Mouse (Mus musculus): Measurements from ENCODE around the gene Castor2. TPM values are rescaled to one million over a fixed set of nuclear protein-coding genes. Genes with fewer than 3 reads are reported as not detected.
A peak's percentile ranks its signal among the peaks of the same experiment; 100 is the strongest.

Castor2 gene
- total RNA-seq (2021), result 11.2 and 12.9 TPM in 2 replicates
- long read RNA-seq, experiment 1, full-length matches to known transcripts, result 3 of 11 reads
- long read RNA-seq, experiment 1, partial matches to known transcripts, result 1 of 11 reads
- long read RNA-seq, experiment 1, other reads (novel, unspliced or antisense), result 7 of 11 reads
- long read RNA-seq, experiment 2, full-length matches to known transcripts, result 2 of 8 reads
- long read RNA-seq, experiment 2, partial matches to known transcripts, result 1 of 8 reads
- long read RNA-seq, experiment 2, other reads (novel, unspliced or antisense), result 5 of 8 reads

GRCm38 (mm10) chr5:134099496-134100211, at the start of gene Castor2:
Gene Castor2, plus strand, starts transcription at chr5:134099711.
- peak; percentile 97 for DNase-seq

GRCm38 (mm10) chr5:134050711-134051110, 48.8 kb upstream of the Castor2 start:
- no peak for DNase-seq

- no peak for DNase-seq
Measured at GRCm38 (mm10) chr5:134052614-134053013, 46.9 kb upstream of the Castor2 start.

DNA sequence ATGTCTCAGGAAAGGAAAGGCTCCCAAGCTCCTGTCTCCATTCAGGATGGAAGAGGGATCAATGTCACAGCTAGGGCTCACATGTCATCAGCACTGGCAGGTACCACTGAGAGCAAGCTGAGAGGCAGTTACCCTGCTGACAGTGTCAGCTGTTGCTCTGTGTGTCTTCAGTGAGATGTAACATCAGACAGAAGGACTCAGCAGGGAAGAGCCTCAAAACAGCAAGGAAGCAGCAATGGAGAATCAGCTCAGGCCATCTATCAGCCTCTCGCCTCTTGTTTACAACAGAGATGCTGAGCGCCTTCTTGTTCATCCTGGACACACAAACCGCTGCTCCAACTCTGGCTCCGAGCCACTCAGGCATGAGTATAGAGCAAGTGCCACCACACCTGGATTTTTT, 45.0 kb upstream of the Castor2 start:
- DNase-seq, result no peak

DNA sequence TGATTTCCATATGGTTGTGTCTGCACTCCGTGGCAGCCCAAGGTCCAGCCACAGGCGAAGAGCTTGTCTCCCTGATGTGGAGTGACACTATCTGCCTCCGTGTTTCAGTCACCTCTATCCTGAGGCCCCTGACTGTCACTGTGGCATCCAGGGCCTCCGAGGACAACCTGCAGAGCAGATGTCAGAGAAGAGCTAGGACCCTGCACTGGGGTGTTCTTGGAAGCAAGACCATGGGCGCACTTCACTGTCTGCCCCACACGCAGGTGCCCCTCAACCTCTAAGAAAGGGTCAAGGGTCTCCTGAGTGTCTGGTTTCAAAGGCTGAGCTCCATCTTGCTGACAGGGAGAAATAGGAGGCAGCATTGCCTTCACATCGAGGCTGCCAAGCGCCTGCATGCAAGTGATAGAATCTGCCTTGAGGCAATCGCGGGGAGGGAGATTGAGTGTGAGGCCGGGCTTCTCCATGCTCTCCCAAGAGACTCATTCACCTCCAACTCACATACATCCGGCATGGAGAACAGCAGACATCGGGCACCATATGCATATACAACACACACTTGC, 40.6 kb upstream of the Castor2 start:
- no peak for DNase-seq

GRCm38 (mm10) chr5:134063362-134064064, 36.0 kb upstream of the Castor2 start:
- peak; percentile 90 for DNase-seq

- no peak for DNase-seq
Measured at GRCm38 (mm10) chr5:134066261-134066660, 33.2 kb upstream of the Castor2 start.

- no peak for DNase-seq
Measured at GRCm38 (mm10) chr5:134067924-134068323, 31.6 kb upstream of the Castor2 start.

DNA sequence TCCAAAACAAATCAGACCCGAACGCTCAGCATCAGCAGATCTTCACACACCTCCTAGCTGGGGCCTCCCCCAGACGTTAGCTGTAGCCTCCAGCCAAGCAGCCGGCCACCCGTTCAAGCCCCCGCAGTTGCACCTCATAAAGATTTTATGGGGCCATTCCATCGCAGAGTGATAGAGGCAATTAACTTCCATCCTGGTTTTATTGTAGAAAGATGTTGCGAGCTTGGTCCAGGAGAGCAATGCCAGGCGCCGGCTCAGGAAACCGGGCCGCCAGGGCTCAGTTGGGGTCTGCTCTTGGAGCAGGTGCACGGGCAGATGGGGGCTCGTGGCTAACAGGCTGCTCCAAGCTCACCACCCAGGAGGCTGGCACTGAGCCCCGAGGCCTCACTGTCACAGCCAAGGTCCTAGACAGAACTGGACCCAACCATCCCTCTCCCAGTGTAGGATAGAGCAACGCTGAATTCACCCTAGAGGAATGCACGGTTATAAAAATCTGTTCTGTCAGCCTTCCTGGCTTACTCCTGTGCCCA, 25.9 kb upstream of the Castor2 start:
- no peak for DNase-seq

DNA sequence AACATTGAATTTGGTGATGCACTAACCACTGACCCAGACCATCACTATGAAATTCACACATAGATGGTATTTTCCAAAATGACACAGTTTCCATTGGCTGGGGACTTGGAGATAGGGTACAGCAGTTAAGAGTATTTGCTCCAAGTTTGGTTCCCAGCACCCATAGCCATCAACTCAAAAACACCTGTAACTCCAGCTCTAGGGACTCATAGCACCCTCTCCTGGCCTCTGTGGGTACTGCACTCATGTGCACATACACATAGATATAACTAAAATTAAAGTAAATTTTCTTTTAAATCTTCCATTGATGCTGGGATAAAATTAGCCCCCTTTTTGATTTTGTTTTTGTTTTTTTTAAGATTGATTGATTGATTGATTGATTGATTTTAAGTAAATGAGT, 25.1 kb upstream of the Castor2 start:
- no peak for DNase-seq

DNA sequence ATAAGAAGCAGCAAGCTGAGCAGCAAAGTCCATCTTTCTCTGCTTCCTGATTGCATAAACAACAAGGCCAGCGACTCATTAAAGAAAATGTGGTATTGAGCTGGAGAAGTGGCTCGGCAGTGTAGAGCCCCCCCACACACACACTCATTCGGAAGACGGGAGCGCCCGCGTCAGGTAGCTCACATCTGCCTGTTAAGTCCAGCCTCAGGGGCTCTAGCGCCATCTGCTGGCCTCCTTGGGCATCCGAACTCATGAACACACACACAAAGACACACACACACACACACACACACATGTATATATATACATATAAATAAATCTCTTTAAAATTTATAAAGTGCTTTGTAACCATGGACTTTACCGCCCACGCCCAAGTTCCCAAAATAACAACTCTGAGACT, 23.3 kb upstream of the Castor2 start:
- DNase-seq, result no peak

GRCm38 (mm10) chr5:134080685-134081548, 18.6 kb upstream of the Castor2 start:
- peak; percentile 41 for DNase-seq

- DNase-seq, result peak; percentile 30
Measured at GRCm38 (mm10) chr5:134085227-134085626, 14.3 kb upstream of the Castor2 start.

- no peak for DNase-seq
Measured at GRCm38 (mm10) chr5:134085887-134086639, 13.4 kb upstream of the Castor2 start.

DNA sequence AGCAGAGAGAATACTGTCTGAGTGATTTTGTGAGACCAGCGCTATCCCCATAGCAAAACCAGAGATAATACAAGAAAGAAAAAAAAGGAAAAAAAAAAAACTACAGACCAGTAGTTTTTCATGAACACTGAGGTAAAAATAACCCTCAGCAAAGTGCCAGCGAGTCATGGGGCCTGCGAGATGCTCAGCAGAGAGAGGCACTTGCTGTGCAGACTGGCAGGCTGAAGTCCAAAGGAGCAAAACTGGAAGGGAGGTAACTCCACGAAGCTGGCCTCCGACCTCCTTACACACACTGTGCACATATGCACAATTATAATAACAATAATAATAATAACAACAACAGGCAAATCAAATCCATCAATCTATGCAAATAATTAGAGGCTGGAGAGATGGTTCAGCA, 12.3 kb upstream of the Castor2 start:
- no peak for DNase-seq

- DNase-seq, result no peak
Measured at GRCm38 (mm10) chr5:134095766-134096165, 3.7 kb upstream of the Castor2 start.

GRCm38 (mm10) chr5:134098341-134098902, 1.1 kb upstream of the Castor2 start:
- peak; percentile 18 for DNase-seq

- DNase-seq, result peak; percentile 62
Measured at GRCm38 (mm10) chr5:134098976-134099375, 535 bp upstream of the Castor2 start.

GRCm38 (mm10) chr5:134100232-134100771, 791 bp downstream of the Castor2 start:
- DNase-seq, result peak; percentile 10

DNA sequence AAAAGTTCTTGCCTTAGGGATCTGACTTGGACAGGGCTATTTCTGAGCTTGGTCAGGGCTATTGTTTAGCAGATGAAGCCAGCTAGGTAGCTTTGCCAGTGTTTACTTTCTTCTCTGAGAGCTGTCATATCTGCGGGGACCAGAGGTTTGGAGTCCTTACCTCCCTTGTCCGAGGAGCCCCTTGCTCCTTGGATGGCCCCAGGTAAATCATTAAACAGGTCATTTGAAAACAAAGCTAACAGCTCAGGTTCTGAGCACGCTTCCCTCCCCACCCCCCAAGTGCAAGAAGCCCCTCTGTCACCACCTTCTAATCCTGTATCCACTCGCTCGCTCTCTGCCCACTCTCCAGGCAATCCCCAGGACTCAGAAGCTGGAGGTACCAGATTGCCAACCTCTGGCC, 1.8 kb downstream of the Castor2 start:
- DNase-seq, result no peak

All from adrenal gland, postnatal 14 days (tissue).